Mouse (Mus musculus): ENCODE data around the gene Hecw2. TPM values are rescaled to one million over a fixed set of nuclear protein-coding genes. Genes with fewer than 3 reads are reported as not detected.

Hecw2 gene
- total and polyA plus RNA-seq, 2 experiments from 2014 or later, result 6.2 to 22.2 TPM

DNA sequence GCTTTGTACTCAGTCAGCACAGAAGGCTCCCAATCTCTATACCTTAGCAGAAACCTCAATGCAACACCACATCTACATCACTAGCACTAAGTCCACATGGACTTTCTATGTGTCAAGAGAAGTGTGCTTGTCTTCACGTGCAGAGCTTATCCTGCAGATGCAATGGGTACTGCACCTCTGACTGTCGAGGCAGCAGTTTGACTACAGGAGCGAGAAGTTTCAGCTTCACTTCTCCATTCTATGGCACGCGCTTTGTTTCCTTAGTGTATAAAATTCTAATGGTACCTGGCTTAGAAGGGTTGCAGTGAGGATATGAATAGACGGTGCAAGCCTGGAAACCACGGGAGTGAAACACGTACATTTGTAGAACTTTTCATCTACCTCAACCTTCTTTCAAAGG lies 218.9 kb downstream of the Hecw2 start:
- Histone ChIP-seq H3K4me3 (ENCODE audit: low read depth, low read length) (no peak overlapping the region), H3K4me1 (ENCODE audit: insufficient read depth, low read length) (no peaks in the 10 kb centered on the region), H3K27me3 (ENCODE audit: insufficient read depth, low read length) (no peaks in the 10 kb centered on the region), H3K36me3 (ENCODE audit: insufficient read depth, low read length) (no peaks in the 10 kb centered on the region), H3K9ac (replicated peaks; ENCODE audit: low read length, poor library complexity, severe bottlenecking) (no peak overlapping the region), H3K27ac (ENCODE audit: low read depth, low read length) (no peak overlapping the region), H3K9me3 (ENCODE audit: low read length) (no peaks in the 10 kb centered on the region), H3K4me2 (ENCODE audit: low read depth, low read length, poor library complexity, severe bottlenecking) (no peak overlapping the region)
- 92% methylated on average over 8 of the region's 8 CpGs for WGBS
- no peak for DNase-seq (ENCODE audit: low spot score)
- ATAC-seq (ENCODE audit: low FRiP score), result no peak
- TF ChIP-seq CTCF (IDR thresholded peaks at IDR 0.05), result no peak

DNA sequence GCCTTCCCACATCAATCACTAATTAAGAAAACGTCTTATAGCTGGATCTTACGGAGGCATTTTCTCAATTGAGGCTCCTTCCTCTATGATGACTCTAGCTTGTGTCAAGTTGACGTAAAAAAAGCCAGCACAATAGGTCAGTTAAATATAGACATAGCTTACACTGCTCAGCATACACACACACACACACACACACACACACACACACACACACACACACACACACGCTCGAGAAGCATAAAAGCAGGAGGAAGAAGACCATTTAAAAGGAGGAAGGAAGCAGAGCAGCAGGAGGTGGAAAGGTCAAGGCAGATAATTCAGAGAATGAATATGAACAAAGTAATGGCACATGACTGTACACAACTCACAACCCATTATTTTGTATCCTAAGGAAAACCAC lies 220.0 kb downstream of the Hecw2 start:
- H3K4me2 ChIP-seq (ENCODE audit: low read depth, low read length, poor library complexity, severe bottlenecking), result no peak overlapping the region
- no peak overlapping the region for H3K9ac ChIP-seq (replicated peaks; ENCODE audit: low read length, poor library complexity, severe bottlenecking)
- no peaks in the 10 kb centered on the region for H3K4me1 ChIP-seq (ENCODE audit: insufficient read depth, low read length)
- 73% methylated on average over 5 of the region's 5 CpGs for WGBS
- H3K9me3 ChIP-seq (ENCODE audit: low read length), result no peaks in the 10 kb centered on the region
- ATAC-seq (ENCODE audit: low FRiP score), result no peak
- no peak for DNase-seq (ENCODE audit: low spot score)
- TF ChIP-seq CTCF (IDR thresholded peaks at IDR 0.05), result no peak
- no peak overlapping the region for H3K4me3 ChIP-seq (ENCODE audit: low read depth, low read length)
- no peaks in the 10 kb centered on the region for H3K27me3 ChIP-seq (ENCODE audit: insufficient read depth, low read length)
- no peak overlapping the region for H3K27ac ChIP-seq (ENCODE audit: low read depth, low read length)
- no peaks in the 10 kb centered on the region for H3K36me3 ChIP-seq (ENCODE audit: insufficient read depth, low read length)

DNA sequence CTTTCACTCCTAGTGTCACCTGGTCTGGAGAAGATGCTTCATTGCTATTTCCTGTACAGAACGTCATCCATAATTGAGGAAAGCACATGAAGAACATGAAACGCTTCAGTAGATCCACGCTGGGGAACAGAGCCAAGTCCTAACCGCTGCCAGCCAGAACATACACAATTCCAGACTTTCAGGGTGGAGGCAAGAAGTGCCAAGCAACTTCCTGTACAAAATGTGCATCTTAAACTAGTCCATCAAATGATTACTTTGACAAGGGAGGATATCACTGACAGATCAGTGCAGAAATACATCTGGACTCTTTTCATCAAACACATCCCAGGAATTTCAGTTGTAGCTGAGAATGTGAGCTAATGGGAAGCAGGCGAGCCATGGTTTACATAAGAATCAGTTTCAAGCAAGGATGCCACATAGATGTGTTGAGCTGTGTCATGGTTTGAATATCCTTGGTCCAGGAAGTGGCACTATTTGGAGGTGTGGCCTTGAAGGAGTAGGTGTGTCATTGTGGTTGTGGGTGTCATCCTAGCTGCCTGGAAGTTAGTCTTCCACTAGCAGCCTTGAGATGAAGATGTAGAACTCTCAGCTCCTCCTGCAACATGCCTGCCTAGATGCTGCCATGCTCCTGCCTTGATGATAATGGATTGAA lies 224.5 kb downstream of the Hecw2 start:
- no peak overlapping the region for H3K4me2 ChIP-seq (ENCODE audit: low read depth, low read length, poor library complexity, severe bottlenecking)
- H3K9ac ChIP-seq (replicated peaks; ENCODE audit: low read length, poor library complexity, severe bottlenecking), result no peak overlapping the region
- no peak overlapping the region for H3K4me3 ChIP-seq (ENCODE audit: low read depth, low read length)
- H3K36me3 ChIP-seq (ENCODE audit: insufficient read depth, low read length), result no peaks in the 10 kb centered on the region
- H3K27me3 ChIP-seq (ENCODE audit: insufficient read depth, low read length), result no peaks in the 10 kb centered on the region
- DNase-seq (ENCODE audit: low spot score) (no peak), ATAC-seq (ENCODE audit: low FRiP score) (no peak)
- H3K9me3 ChIP-seq (ENCODE audit: low read length), result no peaks in the 10 kb centered on the region
- no peak overlapping the region for H3K27ac ChIP-seq (ENCODE audit: low read depth, low read length)
- WGBS, result 91% methylated on average over 5 of the region's 5 CpGs
- H3K4me1 ChIP-seq (ENCODE audit: insufficient read depth, low read length), result no peaks in the 10 kb centered on the region
- no peak for TF ChIP-seq CTCF (IDR thresholded peaks at IDR 0.05)

GRCm38 (mm10) chr1:53952395-53952794 lies 242.6 kb downstream of the Hecw2 start:
- no peaks in the 10 kb centered on the region for H3K27me3 ChIP-seq (ENCODE audit: insufficient read depth, low read length)
- no peak for TF ChIP-seq CTCF (IDR thresholded peaks at IDR 0.05)
- WGBS, result 85% methylated on average over 5 of the region's 5 CpGs
- H3K4me3 ChIP-seq (ENCODE audit: low read depth, low read length), result no peak overlapping the region
- no peaks in the 10 kb centered on the region for H3K9me3 ChIP-seq (ENCODE audit: low read length)
- no peak overlapping the region for H3K27ac ChIP-seq (ENCODE audit: low read depth, low read length)
- H3K9ac ChIP-seq (replicated peaks; ENCODE audit: low read length, poor library complexity, severe bottlenecking), result no peak overlapping the region
- H3K4me1 ChIP-seq (ENCODE audit: insufficient read depth, low read length), result no peaks in the 10 kb centered on the region
- H3K36me3 ChIP-seq (ENCODE audit: insufficient read depth, low read length), result no peaks in the 10 kb centered on the region
- DNase-seq (ENCODE audit: low spot score), result no peak
- no peak for ATAC-seq (ENCODE audit: low FRiP score)
- H3K4me2 ChIP-seq (ENCODE audit: low read depth, low read length, poor library complexity, severe bottlenecking), result no peak overlapping the region

DNA sequence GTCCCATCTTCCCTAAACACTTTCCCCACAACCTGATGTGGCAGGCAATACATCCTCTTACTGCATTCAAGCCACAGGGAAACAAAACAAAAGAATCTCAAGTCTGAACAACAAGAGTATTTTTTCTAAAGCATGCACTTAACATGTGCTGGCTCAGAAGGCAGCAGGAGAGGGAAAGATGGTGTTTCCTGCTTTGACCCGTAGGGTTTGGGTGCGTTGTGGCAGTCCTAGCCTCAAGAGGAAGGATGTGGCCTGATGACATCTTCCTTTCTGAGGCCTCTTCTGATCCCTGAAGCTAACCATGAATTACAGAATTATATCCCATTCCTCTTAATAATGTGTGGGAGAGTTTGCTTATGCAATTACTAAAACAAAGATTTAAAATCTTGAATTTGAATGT lies 249.2 kb downstream of the Hecw2 start:
- TF ChIP-seq CTCF (IDR thresholded peaks at IDR 0.05), result no peak
- Histone ChIP-seq H3K9ac (replicated peaks; ENCODE audit: low read length, poor library complexity, severe bottlenecking) (no peak overlapping the region), H3K27ac (ENCODE audit: low read depth, low read length) (no peak overlapping the region), H3K27me3 (ENCODE audit: insufficient read depth, low read length) (no peaks in the 10 kb centered on the region), H3K4me1 (ENCODE audit: insufficient read depth, low read length) (no peaks in the 10 kb centered on the region), H3K36me3 (ENCODE audit: insufficient read depth, low read length) (no peaks in the 10 kb centered on the region), H3K4me2 (ENCODE audit: low read depth, low read length, poor library complexity, severe bottlenecking) (no peak overlapping the region), H3K9me3 (ENCODE audit: low read length) (no peaks in the 10 kb centered on the region), H3K4me3 (ENCODE audit: low read depth, low read length) (no peak overlapping the region)
- 81% methylated on average over 2 of the region's 2 CpGs for whole genome bisulfite sequencing
- ATAC-seq (ENCODE audit: low FRiP score), result no peak
- DNase-seq (ENCODE audit: low spot score), result no peak

GRCm38 (mm10) chr1:53942468-53942867 lies 252.5 kb downstream of the Hecw2 start:
- Histone ChIP-seq H3K4me2 (ENCODE audit: low read depth, low read length, poor library complexity, severe bottlenecking) (no peak overlapping the region), H3K9me3 (ENCODE audit: low read length) (no peaks in the 10 kb centered on the region), H3K36me3 (ENCODE audit: insufficient read depth, low read length) (no peaks in the 10 kb centered on the region), H3K27me3 (ENCODE audit: insufficient read depth, low read length) (no peaks in the 10 kb centered on the region), H3K9ac (replicated peaks; ENCODE audit: low read length, poor library complexity, severe bottlenecking) (no peak overlapping the region), H3K27ac (ENCODE audit: low read depth, low read length) (no peak overlapping the region), H3K4me1 (ENCODE audit: insufficient read depth, low read length) (peaks cover 4% of the 10 kb centered on the region), H3K4me3 (ENCODE audit: low read depth, low read length) (no peak overlapping the region)
- DNase-seq (ENCODE audit: low spot score) (no peak), ATAC-seq (ENCODE audit: low FRiP score) (no peak)
- no peak for TF ChIP-seq CTCF (IDR thresholded peaks at IDR 0.05)
- WGBS, result 78% methylated on average over 8 of the region's 8 CpGs

Data from midbrain, postnatal 0 days (tissue).